Mouse (Mus musculus): Measurements from ENCODE around the gene Mns1.

DNA sequence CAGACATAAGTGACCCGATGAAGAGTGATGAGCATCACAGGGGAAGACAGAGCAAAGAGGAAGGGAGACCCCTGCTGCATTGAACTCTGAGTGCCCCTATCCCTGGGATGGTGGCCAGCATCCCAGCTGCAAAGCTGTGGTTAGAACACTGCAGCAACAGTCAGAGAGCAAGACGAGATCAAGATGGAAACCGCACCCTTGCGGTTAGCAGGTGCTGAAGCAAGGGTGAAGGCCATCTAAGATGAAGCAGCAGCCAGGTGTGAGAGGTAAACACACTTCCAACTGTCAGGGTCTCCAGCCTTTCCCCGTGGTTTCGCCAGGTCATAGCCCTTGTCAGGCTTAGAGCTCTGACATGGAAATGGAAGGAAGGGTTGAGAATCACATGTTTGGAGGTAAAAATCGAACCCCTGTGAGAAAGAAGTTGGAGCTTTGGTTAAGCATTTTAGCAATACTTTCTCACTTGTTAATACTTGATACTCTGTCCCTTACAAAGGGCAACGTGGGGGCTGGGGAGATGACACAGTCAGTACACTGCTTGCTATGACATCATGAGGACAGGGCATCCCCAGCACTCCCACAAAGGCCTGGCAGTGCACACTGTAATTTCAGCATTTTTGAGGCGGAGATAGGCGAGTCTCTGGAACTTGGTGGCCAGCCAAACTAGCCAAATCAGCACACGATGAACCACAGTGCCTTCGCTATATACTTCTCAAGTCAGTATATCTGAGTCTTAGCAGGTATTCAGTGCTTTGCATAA lies 47.3 kb upstream of the Mns1 start:
- TF ChIP-seq CTCF (IDR thresholded peaks at IDR 0.05; ENCODE audit: control insufficient read depth, insufficient read depth, insufficient replicate concordance, low read depth, low read length) (no peak), POLR2A (IDR thresholded peaks at IDR 0.05; ENCODE audit: control insufficient read depth, low read depth, low read length) (no peak)

All from testis, adult 2 months (tissue).